Mouse (Mus musculus): Measurements from ENCODE around the gene Gabrb1.

DNA sequence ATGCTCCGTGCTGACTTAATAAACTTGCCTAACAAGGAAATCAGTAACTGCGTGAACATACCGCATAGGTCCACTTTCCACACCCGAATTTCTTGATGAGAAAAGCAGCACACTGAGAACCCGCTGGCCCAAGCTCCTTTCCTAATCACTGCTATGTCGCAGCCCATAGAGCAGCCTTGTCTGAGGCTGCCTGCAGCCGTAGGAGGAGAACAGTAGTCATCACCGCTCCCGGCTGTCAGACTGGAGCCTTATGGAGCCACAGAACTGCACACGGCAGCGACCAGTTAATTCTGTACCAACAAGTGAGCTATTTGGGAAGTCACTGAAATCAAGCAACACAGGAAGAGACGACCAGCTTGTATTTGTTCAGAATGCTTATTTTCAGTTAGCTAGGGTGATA lies 500.8 kb downstream of the Gabrb1 start:
- TF ChIP-seq CTCF (IDR thresholded peaks at IDR 0.05; ENCODE audit: low read depth, low read length): no peak
- no peak for TF ChIP-seq POLR2A (IDR thresholded peaks at IDR 0.05; ENCODE audit: extremely low read depth, insufficient read depth, low read length)
